Comparison of ENCODE assay signal across 10 mouse cellular contexts in the genomic region with DNA sequence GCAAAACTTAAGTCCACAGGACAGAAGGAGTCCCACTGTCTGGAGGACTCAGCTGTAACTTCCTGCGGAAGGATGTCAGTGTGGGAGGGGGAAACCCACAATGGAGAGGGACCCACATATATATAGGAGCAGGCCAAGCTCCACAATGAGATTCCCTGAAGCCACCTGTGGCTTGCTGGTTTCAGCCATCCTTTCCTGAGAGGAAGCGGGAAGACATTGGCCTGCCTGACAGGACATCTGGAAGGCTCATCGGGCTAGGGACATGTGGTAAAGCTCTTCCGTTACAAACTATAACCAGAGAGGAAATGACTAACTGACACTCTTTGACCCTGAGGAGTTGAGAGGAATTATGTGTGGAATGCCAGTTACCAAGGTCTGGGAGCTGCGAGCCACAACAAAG. TPM values are rescaled to one million over a fixed set of nuclear protein-coding genes. Genes with fewer than 3 reads are reported as not detected.
DNase-seq lines count a peak whose midpoint lies in the region; ATAC-seq and TF ChIP-seq lines count a peak whose summit lies in the region.
"Had no signal": no experiment of that assay in that cellular context is flagged by ENCODE, and none has a peak within 500 bp of the region (broad histone marks: within the 10 kb centered on the region; RNA-seq: fewer than 3 reads in every experiment).

No protein-coding gene starts in this region.

- H3K4me1 ChIP-seq in thymus, adult 2 months (replicated peaks; ENCODE audit: control insufficient read depth, insufficient read depth, low read length) = peaks cover 22% of the 10 kb centered on the region
- H3K4me1 ChIP-seq in midbrain, embryonic 14.5 days (ENCODE audit: control insufficient read depth, insufficient read depth, low read length) = 0 out of 2 replicates have a peak, but pooled peaks cover 2% of the 10 kb centered on the region

- no peaks in the 10 kb centered on the region for H3K36me3 ChIP-seq in thymus, adult 2 months (ENCODE audit: control insufficient read depth, insufficient read depth, low read length)
- H3K36me3 ChIP-seq in midbrain, embryonic 14.5 days (ENCODE audit: control insufficient read depth, insufficient read depth, low read length) = no peaks in the 10 kb centered on the region
- H3K36me3 ChIP-seq: liver, embryonic 13.5 days had no signal

- ATAC-seq in midbrain, embryonic 14.5 days (ENCODE audit: low FRiP score, low TSS enrichment) = no peak

- no peaks in the 10 kb centered on the region for H3K27me3 ChIP-seq in thymus, adult 2 months (ENCODE audit: control insufficient read depth, insufficient read depth, low read length)
- H3K27me3 ChIP-seq in midbrain, embryonic 14.5 days (ENCODE audit: control insufficient read depth, insufficient read depth, low read length) = no peaks in the 10 kb centered on the region
- H3K27me3 ChIP-seq: liver, embryonic 13.5 days had no signal

- TF ChIP-seq CTCF in thymus, adult 2 months (IDR thresholded peaks at IDR 0.05; ENCODE audit: borderline replicate concordance, control insufficient read depth, extremely low read depth, insufficient read depth, low read length, poor library complexity) = no peak

- WGBS in thymus, adult 2 months = 31% methylated on average over 5 of the region's 5 CpGs
- WGBS in midbrain, embryonic 14.5 days = 92% methylated on average over 5 of the region's 5 CpGs

- H3K9ac ChIP-seq in midbrain, embryonic 14.5 days (replicated peaks; ENCODE audit: low read length) = no peak overlapping the region
- H3K9ac ChIP-seq: liver, embryonic 13.5 days had no signal

- TF ChIP-seq POLR2A in thymus, adult 2 months (IDR thresholded peaks at IDR 0.05; ENCODE audit: control insufficient read depth, extremely low read depth, insufficient read depth, low read length, poor library complexity) = no peak

- peak; percentile 36 for DNase-seq in thymus, adult 2 months
- DNase-seq in thymus, postnatal 0 days (ENCODE audit: low spot score) = no peak
- peak; percentile 72 for DNase-seq in heart, adult 8-10 months (ENCODE audit: low spot score)
- peak; percentile 52 for DNase-seq in kidney, postnatal 14 days
- DNase-seq in yolk sac, embryonic 10.5 days (ENCODE audit: low spot score) = peak; percentile 51
- no peak for DNase-seq in midbrain, embryonic 14.5 days
- no peak for DNase-seq in frontal cortex, postnatal 10 days (ENCODE audit: low spot score in 2 of 2)
- no peak for DNase-seq in layer of hippocampus, adult 9-11 months
- DNase-seq: liver, embryonic 13.5 days; retina, postnatal 1 day had no signal

- no peak overlapping the region for H3K27ac ChIP-seq in thymus, adult 2 months (ENCODE audit: control insufficient read depth, insufficient read depth, low read length)
- no peak overlapping the region for H3K27ac ChIP-seq in midbrain, embryonic 14.5 days (replicated peaks; ENCODE audit: low read depth, low read length)
- H3K27ac ChIP-seq: liver, embryonic 13.5 days had no signal

- H3K4me3 ChIP-seq in thymus, adult 2 months (ENCODE audit: control insufficient read depth, insufficient read depth, low read length) = no peak overlapping the region
- no peak overlapping the region for H3K4me3 ChIP-seq in midbrain, embryonic 14.5 days (replicated peaks; ENCODE audit: low read depth, low read length)
- H3K4me3 ChIP-seq: liver, embryonic 13.5 days had no signal

- H3K4me2 ChIP-seq in midbrain, embryonic 14.5 days (ENCODE audit: low read length) = no peak overlapping the region
- H3K4me2 ChIP-seq: liver, embryonic 13.5 days had no signal

- no peaks in the 10 kb centered on the region for H3K9me3 ChIP-seq in midbrain, embryonic 14.5 days (ENCODE audit: control insufficient read depth, low read length)
- H3K9me3 ChIP-seq: liver, embryonic 13.5 days had no signal

RNA-seq across cellular contexts. Expression of gene Anapc15-ps, which starts 34.8 kb away (rescaled TPM):
- not detected in 2 replicates for polyA plus RNA-seq in thymus, adult 2 months (2012; rRNA removed)
- polyA plus RNA-seq in thymus, postnatal 0 days (2015; fragmentation: Nextera tagmentation; extraction: Ambion mirVana) = not detected in 2 replicates
- not detected for total RNA-seq in heart, adult 8-10 months (2022)
- polyA plus RNA-seq in midbrain, embryonic 14.5 days (2014; fragmentation: Nextera tagmentation; extraction: Ambion mirVana) = not detected in 2 replicates
- polyA plus RNA-seq: liver, embryonic 13.5 days had no signal

Comparison
In these comparisons a context has a peak if more than half of its experiments do, and no peak if none do; other contexts are left out.
1. DNase-seq: peak in thymus, adult 2 months (single experiment), heart, adult 8-10 months (single experiment), kidney, postnatal 14 days (single experiment) and yolk sac, embryonic 10.5 days (single experiment); none in thymus, postnatal 0 days (single experiment), midbrain, embryonic 14.5 days (single experiment), frontal cortex, postnatal 10 days (0 of 2) and layer of hippocampus, adult 9-11 months (single experiment).